Mouse (Mus musculus) thymus, adult 2 months (tissue): ENCODE measurements at regions not wholly inside any gene's neighbourhood (a gene's known extent, or its start where the extent isn't known, plus 50 kb on each side); places are given as distances from the start of the nearest gene placed in this dataset.

Experiments
- DNase-seq: peaks from one replicate; pipeline ENCODE4 v3.0.0; 2021
- H3K27ac ChIP-seq: fragments of 200-500 bp; 2 replicates; pipeline ENCODE4 v1.5.1; 2012; ENCODE audit warnings: low read length, control low read depth; ENCODE audit not compliant: control insufficient read depth, insufficient read depth
- H3K27me3 ChIP-seq: fragments of 200-500 bp; 2 replicates; pipeline ENCODE4 v1.6.1; 2012; ENCODE audit warnings: mild to moderate bottlenecking, low read length, moderate library complexity, mixed read lengths; ENCODE audit not compliant: control insufficient read depth, insufficient read depth
- H3K36me3 ChIP-seq: fragments of 200-500 bp; 2 replicates; pipeline ENCODE4 v1.6.1; 2012; ENCODE audit warnings: mild to moderate bottlenecking, low read length, moderate library complexity; ENCODE audit not compliant: control insufficient read depth, insufficient read depth
- H3K4me1 ChIP-seq: fragments of 200-500 bp; replicated peaks from 2 replicates; pipeline ENCODE4 v1.6.1; 2012; ENCODE audit warnings: low read length; ENCODE audit not compliant: control insufficient read depth, insufficient read depth
- H3K4me3 ChIP-seq: fragments of 200-500 bp; 2 replicates; pipeline ENCODE4 v1.5.1; 2012; ENCODE audit warnings: mild to moderate bottlenecking, low read length, control low read depth, moderate library complexity; ENCODE audit not compliant: control insufficient read depth, insufficient read depth
- CTCF ChIP-seq: fragments of 200-500 bp; IDR thresholded peaks from 2 replicates; pipeline ENCODE4 v1.5.1; 2012; ENCODE audit warnings: mild to moderate bottlenecking, control low read depth, low read length, moderate library complexity, borderline replicate concordance; ENCODE audit not compliant: control insufficient read depth, poor library complexity, insufficient read depth; ENCODE audit errors: extremely low read depth
- POLR2A ChIP-seq: fragments of 200-500 bp; IDR thresholded peaks from 2 replicates; pipeline ENCODE4 v1.6.1; 2012; ENCODE audit warnings: mild to moderate bottlenecking, low read length, control low read depth, moderate library complexity; ENCODE audit not compliant: control insufficient read depth, poor library complexity, insufficient read depth; ENCODE audit errors: extremely low read depth
- WGBS: fragments of 180-500 bp; shearing (Covaris S2); methylation state at CpG from one replicate; pipeline ENCODE4 v1.1.7; 2018; 5-methylcytosine and 5-hydroxymethylcytosine counted together

DNA sequence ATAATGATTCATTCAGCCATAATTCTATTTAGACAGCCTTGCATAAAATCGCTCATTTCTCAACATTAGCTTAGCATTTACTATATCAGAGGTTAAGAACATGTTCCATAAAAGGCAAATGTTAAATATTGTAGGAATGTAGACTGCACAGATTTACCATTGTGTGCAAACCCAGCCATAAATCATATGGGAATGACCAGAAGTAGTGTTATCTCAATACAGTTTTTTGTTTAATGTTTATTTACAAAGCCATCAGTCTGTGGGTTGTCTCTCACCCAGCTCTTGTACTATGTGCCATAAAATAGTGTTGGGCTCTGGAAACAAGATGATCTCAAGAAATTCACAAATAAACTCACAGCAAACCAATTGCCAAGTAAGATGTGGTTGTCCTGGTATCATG is 220.0 kb upstream of the Gm12728 start:
- no peaks in the 10 kb centered on the region for H3K36me3 ChIP-seq
- H3K4me3 ChIP-seq: no peak overlapping the region
- no peaks in the 10 kb centered on the region for H3K4me1 ChIP-seq
- no peaks in the 10 kb centered on the region for H3K27me3 ChIP-seq
- DNase-seq: no peak
- no peak overlapping the region for H3K27ac ChIP-seq
- 94% methylated on average over 1 of the region's 1 CpGs for WGBS
- TF ChIP-seq CTCF (no peak), POLR2A (no peak)

DNA sequence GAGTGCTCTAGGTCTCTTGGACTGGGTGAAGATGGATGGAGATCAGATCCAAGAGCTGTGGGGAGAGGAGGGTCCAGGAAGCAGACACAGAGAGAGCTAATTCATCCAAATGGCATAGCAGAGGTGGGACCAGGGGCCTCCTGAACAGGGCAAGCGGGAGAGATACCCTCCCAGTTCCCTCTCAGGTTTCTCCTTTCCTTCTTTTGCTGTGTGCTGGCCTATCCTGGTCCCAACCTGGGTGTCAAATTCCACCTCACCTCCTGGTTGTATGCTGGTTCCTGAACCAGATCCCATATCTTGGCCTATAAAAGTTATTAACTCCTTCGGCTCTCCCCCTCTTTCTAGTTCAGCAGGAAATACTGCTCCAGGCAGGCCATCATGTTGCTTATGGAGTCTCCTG is 214.1 kb upstream of the Gm12728 start:
- H3K27me3 ChIP-seq: no peaks in the 10 kb centered on the region
- H3K27ac ChIP-seq: no peak overlapping the region
- no peak for DNase-seq
- WGBS: 92% methylated on average over 2 of the region's 2 CpGs
- no peak overlapping the region for H3K4me3 ChIP-seq
- no peaks in the 10 kb centered on the region for H3K36me3 ChIP-seq
- no peaks in the 10 kb centered on the region for H3K4me1 ChIP-seq
- TF ChIP-seq POLR2A (no peak), CTCF (no peak)

DNA sequence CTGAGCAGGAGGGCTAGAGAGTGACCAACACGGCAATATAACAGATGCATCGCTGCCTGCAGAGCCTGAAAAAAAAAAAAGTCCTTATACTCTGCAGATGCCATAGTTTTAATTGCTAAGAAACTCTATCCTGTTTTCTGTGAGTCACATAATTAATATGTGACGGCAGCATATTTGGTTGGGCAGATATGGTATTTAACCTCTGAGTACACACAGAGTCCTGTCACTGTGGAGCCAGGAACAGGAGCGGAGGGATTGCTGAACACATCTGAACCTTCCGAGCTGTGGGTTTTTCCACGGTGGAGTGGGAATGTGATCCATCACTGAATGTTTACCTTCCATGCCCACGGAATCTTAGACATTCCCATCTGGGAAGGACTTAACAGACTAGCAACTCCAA is 208.7 kb upstream of the Gm12728 start:
- TF ChIP-seq CTCF: no peak
- TF ChIP-seq POLR2A: no peak
- H3K27ac ChIP-seq: no peak overlapping the region
- WGBS: 91% methylated on average over 7 of the region's 7 CpGs
- H3K4me3 ChIP-seq: no peak overlapping the region
- H3K27me3 ChIP-seq: no peaks in the 10 kb centered on the region
- no peak for DNase-seq
- no peaks in the 10 kb centered on the region for H3K36me3 ChIP-seq
- no peaks in the 10 kb centered on the region for H3K4me1 ChIP-seq

DNA sequence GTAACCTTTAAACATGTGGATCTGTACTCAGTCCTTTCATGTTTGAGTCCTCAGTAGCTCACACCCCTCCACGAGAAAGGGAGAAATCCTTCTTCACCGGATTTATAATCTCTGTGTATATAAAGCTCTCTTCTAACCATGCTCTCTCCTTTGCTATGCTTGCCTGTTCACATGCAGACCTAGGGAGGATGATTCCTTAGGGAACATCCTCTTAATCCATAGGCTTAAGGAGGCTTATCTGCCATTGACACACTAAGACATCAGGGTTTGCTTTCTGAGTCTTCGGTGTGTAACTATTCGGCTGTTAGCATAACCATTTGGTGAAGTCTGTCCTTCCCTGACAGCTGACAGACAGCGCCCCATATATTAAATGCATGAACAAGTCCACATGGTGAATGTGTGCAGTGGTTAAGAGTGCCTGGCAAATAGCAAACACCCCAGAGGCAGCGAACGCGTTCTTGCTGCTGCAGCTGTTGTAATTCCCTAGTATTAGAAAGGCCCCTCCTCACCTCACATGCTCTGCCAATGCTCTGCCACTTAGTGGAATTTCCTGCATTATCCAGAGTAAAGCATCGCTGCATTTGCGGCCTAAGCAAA is 205.2 kb upstream of the Gm12728 start:
- H3K4me3 ChIP-seq: no peak overlapping the region
- DNase-seq: no peak
- H3K27ac ChIP-seq: no peak overlapping the region
- H3K36me3 ChIP-seq: no peaks in the 10 kb centered on the region
- no peaks in the 10 kb centered on the region for H3K27me3 ChIP-seq
- 98% methylated on average over 10 of the region's 10 CpGs for WGBS
- no peaks in the 10 kb centered on the region for H3K4me1 ChIP-seq
- TF ChIP-seq CTCF (no peak), POLR2A (no peak)

DNA sequence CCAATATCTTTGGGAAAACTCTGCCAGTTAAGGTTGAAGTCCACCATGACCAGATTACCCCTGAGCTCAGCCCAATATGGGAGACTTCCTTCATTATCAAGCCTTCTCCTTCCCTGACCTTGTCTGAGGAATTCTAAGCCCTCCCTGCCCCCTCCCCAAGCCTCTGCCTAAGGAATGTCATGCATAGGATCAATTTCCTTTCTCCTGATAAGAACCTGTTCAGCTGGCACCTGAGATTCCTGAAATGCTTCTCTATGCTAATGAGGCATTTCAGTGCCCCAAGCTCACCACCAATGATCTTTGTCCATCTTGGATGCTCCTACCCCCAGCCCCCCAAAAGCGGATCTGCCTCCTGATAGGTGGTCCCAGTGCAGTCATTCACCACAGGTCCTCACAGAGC is 186.0 kb upstream of the Gm12728 start:
- TF ChIP-seq CTCF: no peak
- TF ChIP-seq POLR2A: no peak
- no peaks in the 10 kb centered on the region for H3K36me3 ChIP-seq
- H3K4me1 ChIP-seq: no peaks in the 10 kb centered on the region
- WGBS: 88% methylated on average over 1 of the region's 1 CpGs
- H3K27ac ChIP-seq: no peak overlapping the region
- H3K27me3 ChIP-seq: no peaks in the 10 kb centered on the region
- no peak overlapping the region for H3K4me3 ChIP-seq
- no peak for DNase-seq

DNA sequence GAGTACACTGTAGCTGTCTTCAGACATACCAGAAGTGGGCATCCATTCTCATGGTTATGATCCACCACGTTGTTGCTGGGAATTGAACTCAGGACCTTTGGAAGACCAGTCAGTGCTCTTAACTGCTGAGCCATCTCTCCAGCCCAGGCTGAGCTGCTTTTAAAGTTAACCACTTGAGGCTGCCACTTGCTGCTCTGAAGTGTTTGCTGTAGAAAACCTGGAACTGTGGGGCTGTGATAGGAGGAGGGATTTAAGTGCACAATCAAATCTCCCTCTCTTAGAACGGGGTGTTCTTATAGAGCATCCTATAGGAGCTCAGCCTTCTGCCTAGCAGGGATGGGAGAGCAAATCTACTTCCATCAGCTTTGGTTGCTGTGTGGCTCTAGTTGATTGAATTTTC is 185.1 kb upstream of the Gm12728 start:
- Histone ChIP-seq H3K36me3 (no peaks in the 10 kb centered on the region), H3K4me1 (no peaks in the 10 kb centered on the region), H3K4me3 (no peak overlapping the region), H3K27me3 (no peaks in the 10 kb centered on the region), H3K27ac (no peak overlapping the region)
- WGBS: 93% methylated on average over 2 of the region's 2 CpGs
- TF ChIP-seq POLR2A (no peak), CTCF (no peak)
- no peak for DNase-seq

DNA sequence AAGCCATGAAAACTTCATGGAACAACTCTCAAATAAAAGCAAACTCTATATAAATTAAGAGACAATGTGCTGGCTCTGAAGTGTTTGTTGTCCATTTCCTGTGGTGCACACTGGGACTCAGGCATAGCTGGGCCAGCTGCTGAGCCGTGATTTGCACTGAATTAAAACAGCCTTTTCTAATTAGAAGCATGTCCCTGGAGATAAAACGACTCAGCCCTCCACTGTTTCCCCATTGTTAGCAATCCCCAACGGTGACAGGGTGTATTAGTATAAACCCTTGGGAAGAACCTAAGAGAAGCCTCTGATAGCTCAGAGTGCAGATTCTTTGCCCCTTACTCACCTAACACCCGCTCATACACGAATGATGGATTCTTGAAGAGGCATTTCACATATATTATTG is 182.9 kb upstream of the Gm12728 start:
- no peaks in the 10 kb centered on the region for H3K36me3 ChIP-seq
- H3K27ac ChIP-seq: no peak overlapping the region
- no peak for TF ChIP-seq POLR2A
- TF ChIP-seq CTCF: no peak
- 64% methylated on average over 5 of the region's 5 CpGs for WGBS
- H3K4me3 ChIP-seq: no peak overlapping the region
- H3K27me3 ChIP-seq: no peaks in the 10 kb centered on the region
- H3K4me1 ChIP-seq: no peaks in the 10 kb centered on the region
- DNase-seq: no peak
